Mouse (Mus musculus) duodenum, adult 2 months (tissue): ENCODE measurements around the gene Adora2b. TPM values are rescaled to one million over a fixed set of nuclear protein-coding genes. Genes with fewer than 3 reads are reported as not detected.

Experiments used
- polyA plus RNA-seq: library from polyadenylated mRNA; depleted of rRNA; stranded (reverse); fragments of >200 nt; gene quantifications from 2 replicates; pipeline ENCODE4 v1.2.3, GENCODE M21; 2012; ENCODE audit warnings: low replicate concordance; rRNA removed

The Adora2b gene
- 13.6 and 64.7 TPM in 2 replicates for polyA plus RNA-seq

DNA sequence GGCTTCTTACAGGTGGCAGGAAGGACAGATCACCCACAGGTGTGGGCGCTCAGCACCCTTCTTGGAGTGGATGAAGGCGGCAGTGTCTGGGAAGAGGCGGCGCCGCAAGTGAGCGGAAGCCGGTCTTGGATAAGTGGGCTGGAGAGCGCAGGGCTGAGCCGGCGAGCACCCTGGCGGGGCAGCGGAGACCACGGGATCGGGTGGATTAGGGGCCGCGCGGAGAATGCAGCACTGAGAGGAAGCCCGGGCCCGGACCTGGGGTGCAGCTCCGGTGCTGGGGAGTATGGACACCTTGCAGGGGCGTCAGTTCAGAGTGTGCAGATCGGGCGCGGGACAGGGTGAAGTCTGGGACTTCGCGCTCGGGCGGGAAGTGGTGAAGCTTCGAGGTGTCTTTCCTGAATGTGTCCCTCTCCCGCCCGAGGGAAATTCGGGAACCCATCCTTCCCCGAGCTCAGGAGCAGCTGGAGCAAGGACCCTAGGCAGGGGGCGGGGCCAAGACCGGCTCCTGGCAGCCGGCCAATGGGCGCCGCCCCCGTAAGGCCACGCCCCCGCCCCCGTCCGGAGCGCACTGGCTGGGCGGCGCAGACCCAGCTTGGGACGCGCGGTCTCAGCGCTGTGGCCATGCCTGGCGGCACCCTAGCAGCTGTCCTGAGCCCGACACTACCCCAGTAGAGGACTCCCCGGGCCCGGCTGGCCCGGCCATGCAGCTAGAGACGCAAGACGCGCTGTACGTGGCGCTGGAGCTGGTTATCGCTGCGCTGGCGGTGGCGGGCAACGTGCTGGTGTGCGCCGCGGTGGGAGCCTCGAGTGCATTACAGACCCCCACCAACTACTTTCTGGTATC is at the start of gene Adora2b:
Gene Adora2b, plus strand, starts transcription at position 584 of the 844 bp plus-strand sequence.

DNA sequence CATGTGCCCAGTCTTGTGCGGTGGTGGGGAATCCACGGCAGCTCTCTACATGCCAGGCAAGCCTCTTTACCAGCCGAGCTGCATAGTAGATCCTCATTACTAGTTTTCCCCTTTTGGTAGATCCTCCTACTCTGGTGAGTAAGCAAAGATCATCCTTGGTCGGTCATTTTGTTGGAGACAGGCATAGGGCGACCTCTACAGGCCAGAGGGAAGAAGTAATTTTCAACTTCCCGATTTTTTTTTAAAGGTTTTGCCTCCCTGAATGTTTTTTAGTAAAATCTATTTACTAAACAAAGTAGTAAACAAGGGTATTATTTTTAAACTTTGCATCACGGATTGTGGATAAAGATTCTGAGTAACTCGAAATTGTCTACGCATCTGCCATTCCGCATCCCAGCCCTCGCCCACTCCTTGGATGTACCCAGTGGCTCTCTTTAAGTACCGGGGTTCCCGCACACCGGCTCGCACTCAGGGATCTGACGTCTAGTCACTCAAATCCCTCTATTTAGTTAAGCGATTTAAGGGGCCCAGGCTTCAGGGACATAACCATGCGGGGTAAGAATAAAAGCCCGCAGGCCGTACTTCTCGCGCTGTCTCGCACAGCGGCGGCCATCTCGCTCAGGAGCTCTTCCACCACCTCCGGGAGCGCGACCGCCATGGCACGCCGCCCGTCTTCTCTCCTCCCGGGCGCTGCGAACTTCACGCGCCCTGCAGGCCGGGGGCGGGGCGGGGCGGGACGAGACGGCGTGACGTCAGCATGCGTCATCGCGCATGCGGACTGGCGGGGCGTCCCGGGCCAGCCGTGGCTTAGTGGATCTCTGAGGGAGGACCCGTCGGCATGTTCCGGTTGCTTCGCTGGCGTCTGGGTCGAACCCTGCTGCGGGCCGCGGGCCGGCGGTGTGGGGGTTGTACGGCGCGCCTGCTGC is 32.2 kb downstream of the Adora2b start, which contains the start of the genes Zswim7 and Ttc19:
Gene Zswim7, minus strand, starts transcription at position 701 of the 926 bp plus-strand sequence.
Gene Ttc19, plus strand, starts transcription at position 799 of the 926 bp plus-strand sequence.

Other genes with a start within 250 kb of the Adora2b start
- gene Zswim7, start 32.4 kb downstream of the Adora2b start, polyA plus RNA-seq, result 8.0 and 16.1 TPM in 2 replicates
- 6.5 and 17.1 TPM in 2 replicates for gene Ttc19, start 32.5 kb downstream of the Adora2b start, polyA plus RNA-seq
- gene Pigl, start 209.5 kb downstream of the Adora2b start, polyA plus RNA-seq, result 7.0 and 8.1 TPM in 2 replicates
- 69.7 and 77.9 TPM in 2 replicates for gene Ncor1, start 209.6 kb downstream of the Adora2b start, polyA plus RNA-seq